Mouse (Mus musculus) testis, adult 2 months (tissue): Measurements from ENCODE around the gene Umodl1. TPM values are rescaled to one million over a fixed set of nuclear protein-coding genes. Genes with fewer than 3 reads are reported as not detected.

Source experiments
- H3K27ac ChIP-seq: fragments of 200-500 bp; 2 replicates; pipeline ENCODE4 v1.5.1; 2012; ENCODE audit warnings: low read depth, low read length; ENCODE audit not compliant: control insufficient read depth, insufficient read depth
- H3K27me3 ChIP-seq: fragments of 200-500 bp; 2 replicates; pipeline ENCODE4 v1.6.1; 2012; ENCODE audit warnings: mild to moderate bottlenecking, low read length, moderate library complexity; ENCODE audit not compliant: control insufficient read depth, insufficient read depth
- H3K36me3 ChIP-seq: fragments of 200-500 bp; 2 replicates; pipeline ENCODE4 v1.6.1; 2012; ENCODE audit warnings: mild to moderate bottlenecking, low read length; ENCODE audit not compliant: control insufficient read depth, insufficient read depth
- H3K4me1 ChIP-seq: fragments of 200-500 bp; 2 replicates; pipeline ENCODE4 v1.6.1; 2012; ENCODE audit warnings: low read length; ENCODE audit not compliant: control insufficient read depth, insufficient read depth
- H3K4me3 ChIP-seq: fragments of 200-500 bp; 2 replicates; pipeline ENCODE4 v1.5.1; 2012; ENCODE audit warnings: low read depth, mild to moderate bottlenecking, low read length, moderate library complexity, mixed read lengths; ENCODE audit not compliant: control insufficient read depth
- CTCF ChIP-seq: fragments of 200-500 bp; IDR thresholded peaks from 2 replicates; pipeline ENCODE4 v1.5.1; 2012; ENCODE audit warnings: low read depth, mild to moderate bottlenecking, inconsistent platforms, low read length, moderate library complexity; ENCODE audit not compliant: control insufficient read depth, insufficient read depth, insufficient replicate concordance
- POLR2A ChIP-seq: fragments of 200-500 bp; IDR thresholded peaks from 2 replicates; pipeline ENCODE4 v1.6.1; 2012; ENCODE audit warnings: low read depth, mild to moderate bottlenecking, inconsistent platforms, low read length, moderate library complexity; ENCODE audit not compliant: control insufficient read depth
- polyA plus RNA-seq: library from polyadenylated mRNA; depleted of rRNA; stranded (reverse); fragments of >200 nt; gene quantifications from 2 replicates; pipeline ENCODE4 v1.2.3, GENCODE M21; 2012; rRNA removed

The Umodl1 gene
- polyA plus RNA-seq, result 8.0 and 10.7 TPM in 2 replicates

GRCm38 (mm10) chr17:30954340-30954739 is at the start of gene Umodl1:
TSS of gene Umodl1 (plus strand) at chr17:30954640.
- Histone ChIP-seq H3K27me3 (no peaks in the 10 kb centered on the region), H3K27ac (no peak within 1 kb of the TSS), H3K36me3 (no peaks in the 10 kb centered on the region), H3K4me3 (no peak within 1 kb of the TSS), H3K4me1 (no peaks in the 10 kb centered on the region)
- no peak for TF ChIP-seq CTCF
- no peak for TF ChIP-seq POLR2A

GRCm38 (mm10) chr17:30907577-30907976 is 46.9 kb upstream of the Umodl1 start:
- TF ChIP-seq POLR2A, result no peak
- no peak for TF ChIP-seq CTCF
- H3K4me1 ChIP-seq, result no peaks in the 10 kb centered on the region
- no peaks in the 10 kb centered on the region for H3K27me3 ChIP-seq
- H3K4me3 ChIP-seq, result no peak overlapping the region
- no peaks in the 10 kb centered on the region for H3K36me3 ChIP-seq
- no peak overlapping the region for H3K27ac ChIP-seq

GRCm38 (mm10) chr17:30910866-30911731 is 43.3 kb upstream of the Umodl1 start:
- H3K4me1 ChIP-seq, result no peaks in the 10 kb centered on the region
- H3K27me3 ChIP-seq, result no peaks in the 10 kb centered on the region
- H3K4me3 ChIP-seq, result no peak overlapping the region
- H3K36me3 ChIP-seq, result no peaks in the 10 kb centered on the region
- TF ChIP-seq CTCF (no peak), POLR2A (no peak)
- H3K27ac ChIP-seq, result no peak overlapping the region

GRCm38 (mm10) chr17:30911732-30912088 is 42.7 kb upstream of the Umodl1 start:
- Histone ChIP-seq H3K27ac (no peak overlapping the region), H3K4me3 (no peak overlapping the region), H3K27me3 (no peaks in the 10 kb centered on the region), H3K4me1 (no peaks in the 10 kb centered on the region), H3K36me3 (no peaks in the 10 kb centered on the region)
- TF ChIP-seq POLR2A, result no peak
- TF ChIP-seq CTCF, result no peak

GRCm38 (mm10) chr17:30912536-30912935 is 41.9 kb upstream of the Umodl1 start:
- TF ChIP-seq CTCF (no peak), POLR2A (no peak)
- Histone ChIP-seq H3K4me3 (no peak overlapping the region), H3K27me3 (no peaks in the 10 kb centered on the region), H3K27ac (no peak overlapping the region), H3K36me3 (no peaks in the 10 kb centered on the region), H3K4me1 (no peaks in the 10 kb centered on the region)

GRCm38 (mm10) chr17:30914264-30914663 is 40.2 kb upstream of the Umodl1 start:
- Histone ChIP-seq H3K4me3 (no peak overlapping the region), H3K27me3 (no peaks in the 10 kb centered on the region), H3K27ac (no peak overlapping the region), H3K4me1 (no peaks in the 10 kb centered on the region), H3K36me3 (no peaks in the 10 kb centered on the region)
- no peak for TF ChIP-seq POLR2A
- no peak for TF ChIP-seq CTCF

- H3K4me3 ChIP-seq, result no peak overlapping the region
- H3K36me3 ChIP-seq, result no peaks in the 10 kb centered on the region
- no peaks in the 10 kb centered on the region for H3K27me3 ChIP-seq
- TF ChIP-seq POLR2A, result no peak
- TF ChIP-seq CTCF, result no peak
- no peak overlapping the region for H3K27ac ChIP-seq
- no peaks in the 10 kb centered on the region for H3K4me1 ChIP-seq
Observed at GRCm38 (mm10) chr17:30923566-30923965, 30.9 kb upstream of the Umodl1 start.
